Mouse (Mus musculus) hindbrain, embryonic 13.5 days (tissue): ENCODE data around the gene Cgas. TPM values are rescaled to one million over a fixed set of nuclear protein-coding genes. Genes with fewer than 3 reads are reported as not detected.

Experiments
- ATAC-seq: fragments of 200-750 bp; cut with Nextera tagmentation; 2 replicates; pipeline ENCODE4 v1.8.0; 2017; ENCODE audit warnings: moderate TSS enrichment; ENCODE audit not compliant: low FRiP score
- H3K27ac ChIP-seq: fragments of 300-500 bp; sonication (generic); 2 replicates; pipeline ENCODE4 v1.5.1; 2015; ENCODE audit warnings: inconsistent platforms, mild to moderate bottlenecking, moderate library complexity
- H3K27me3 ChIP-seq: fragments of 300-500 bp; sonication (generic); 2 replicates; pipeline ENCODE4 v1.6.1; 2015; ENCODE audit warnings: mild to moderate bottlenecking, inconsistent platforms
- H3K36me3 ChIP-seq: fragments of 300-500 bp; sonication (generic); 2 replicates; pipeline ENCODE4 v1.6.1; 2015; ENCODE audit warnings: mild to moderate bottlenecking, inconsistent platforms
- H3K4me1 ChIP-seq: fragments of 300-500 bp; sonication (generic); replicated peaks from 2 replicates; pipeline ENCODE4 v1.6.1; 2015; ENCODE audit warnings: inconsistent platforms
- H3K4me2 ChIP-seq: fragments of 300-500 bp; sonication (generic); 2 replicates; pipeline ENCODE4 v1.6.1; 2015; ENCODE audit warnings: inconsistent platforms, mild to moderate bottlenecking, moderate library complexity
- H3K4me3 ChIP-seq: fragments of 300-500 bp; sonication (generic); 2 replicates; pipeline ENCODE4 v1.5.1; 2015; ENCODE audit warnings: mild to moderate bottlenecking, inconsistent platforms
- H3K9ac ChIP-seq: fragments of 300-500 bp; sonication (generic); 2 replicates; pipeline ENCODE4 v1.6.1; 2015; ENCODE audit warnings: mild to moderate bottlenecking, inconsistent platforms
- H3K9me3 ChIP-seq: fragments of 300-500 bp; sonication (generic); 2 replicates; pipeline ENCODE4 v1.6.1; 2016; ENCODE audit warnings: inconsistent platforms
- WGBS: fragments of 180-500 bp; shearing (Covaris S2); methylation state at CpG from one replicate; pipeline ENCODE4 v1.1.7; 2015; 5-methylcytosine and 5-hydroxymethylcytosine counted together
- microRNA-seq: library from miRNA; unstranded; fragments of <30 nt; microRNA quantifications from one replicate; pipeline ENCODE4, GENCODE M21; 2016
- polyA plus RNA-seq: library from polyadenylated mRNA; unstranded; fragments of >200 nt; fragmentation: Nextera tagmentation; extraction: Ambion mirVana; gene quantifications from 2 replicates; pipeline ENCODE4 v1.2.1, GENCODE M21; 2015

The Cgas gene
- polyA plus RNA-seq, 1 experiment from 2014 or later: 0.74 TPM

DNA sequence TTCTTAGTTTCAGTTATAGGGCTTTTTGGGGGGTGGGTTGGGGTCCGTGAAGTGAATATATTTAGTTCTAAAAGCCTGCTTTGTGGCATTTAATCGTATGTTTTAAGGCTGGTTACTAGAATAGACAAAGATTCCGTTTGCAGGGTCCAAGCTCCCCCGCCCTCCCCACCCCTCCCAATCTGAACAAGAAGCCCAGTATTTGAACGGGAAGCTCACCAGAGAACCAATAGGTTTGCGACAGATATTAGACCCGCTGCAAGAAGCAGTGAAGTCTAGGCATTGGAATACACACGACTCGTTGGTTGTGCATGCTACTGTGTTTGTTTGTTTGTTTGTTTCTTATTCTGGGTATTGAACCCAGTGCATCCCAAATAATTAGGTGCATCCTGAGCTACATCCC, 46.5 kb downstream of the Cgas start:
- ATAC-seq: no peak
- no peak overlapping the region for H3K4me2 ChIP-seq
- no peaks in the 10 kb centered on the region for H3K36me3 ChIP-seq
- WGBS: 66% methylated on average over 9 of the region's 9 CpGs
- H3K27ac ChIP-seq: no peak overlapping the region
- no peaks in the 10 kb centered on the region for H3K9me3 ChIP-seq
- no peak overlapping the region for H3K4me3 ChIP-seq
- peaks cover 11% of the 10 kb centered on the region for H3K4me1 ChIP-seq
- H3K27me3 ChIP-seq: peaks cover 74% of the 10 kb centered on the region
- H3K9ac ChIP-seq: no peak overlapping the region

DNA sequence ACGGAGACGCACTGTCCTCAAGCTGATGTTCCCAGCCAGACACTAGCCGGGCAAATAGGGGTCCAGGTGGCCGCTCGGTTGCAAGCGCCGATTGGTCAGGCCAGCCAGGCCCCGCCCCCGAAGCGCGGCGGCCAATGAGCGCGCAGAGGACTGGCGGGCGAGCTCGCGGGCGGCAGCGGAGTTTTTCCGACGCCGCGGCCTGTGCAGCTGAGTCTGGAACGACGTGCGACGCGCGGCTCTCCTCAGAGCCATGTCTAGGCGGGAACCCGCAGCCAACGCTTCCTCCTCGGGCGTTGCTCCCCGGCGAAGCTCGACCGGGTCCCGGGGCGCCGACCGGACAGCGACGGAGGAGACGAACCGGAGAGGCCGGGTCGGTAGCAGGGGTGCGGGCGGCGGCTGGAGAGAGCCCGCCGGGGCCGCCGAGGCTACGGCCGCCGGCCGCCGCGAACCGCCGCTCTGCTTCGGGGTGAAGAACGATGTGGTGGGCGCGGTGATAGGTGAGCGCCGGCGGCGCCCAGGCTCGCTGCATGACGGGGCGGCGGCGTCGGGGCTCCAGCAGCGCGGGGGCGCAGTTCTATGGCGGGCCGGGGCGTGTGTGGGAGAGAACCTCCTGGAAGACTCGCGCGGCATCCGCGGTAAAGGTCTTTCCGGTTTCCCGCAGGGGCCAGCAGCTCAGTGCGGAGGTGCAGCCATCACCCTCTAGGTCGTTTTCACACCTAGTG, 47.2 kb downstream of the Cgas start, which contains the start of gene Ddx43:
Ddx43 (plus strand) TSS at position 148 of the 722 bp plus-strand sequence.
- Histone ChIP-seq H3K36me3 (no peaks in the 10 kb centered on the region), H3K4me2 (peak within 1 kb of the TSS; percentile 66), H3K27me3 (peaks cover 79% of the 10 kb centered on the region), H3K9ac (peak within 1 kb of the TSS; percentile 56), H3K4me3 (peak within 1 kb of the TSS; percentile 50), H3K4me1 (peaks cover 11% of the 10 kb centered on the region), H3K9me3 (no peaks in the 10 kb centered on the region), H3K27ac (no peak within 1 kb of the TSS)
- 3% methylated on average over 85 of the region's 93 CpGs for WGBS
- peak; percentile 98 for ATAC-seq

DNA sequence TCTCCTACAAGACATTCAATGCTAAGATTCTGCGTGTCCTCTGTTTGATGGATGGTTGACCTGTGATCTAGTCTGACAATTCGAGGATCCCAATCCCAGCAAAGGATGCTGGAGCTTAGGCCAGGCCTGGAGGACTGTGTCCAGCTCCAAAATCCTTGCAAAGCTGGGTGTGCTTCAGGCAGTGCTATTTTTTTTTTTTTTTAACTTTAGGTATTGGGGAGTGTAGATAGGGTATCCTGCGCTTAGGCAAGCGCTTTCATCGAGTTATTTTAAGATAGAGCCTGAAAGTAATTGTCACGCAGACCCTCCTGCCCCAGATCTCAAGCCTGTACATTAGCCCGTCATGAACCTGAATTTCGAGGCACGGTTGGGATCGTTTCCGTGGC, 47.8 kb downstream of the Cgas start:
- WGBS: 30% methylated on average over 11 of the region's 11 CpGs
- Histone ChIP-seq H3K27ac (no peak overlapping the region), H3K4me1 (peaks cover 11% of the 10 kb centered on the region), H3K9me3 (no peaks in the 10 kb centered on the region), H3K9ac (no peak overlapping the region), H3K4me3 (peak overlapping the region; percentile 50), H3K4me2 (peak overlapping the region; percentile 66), H3K27me3 (peaks cover 81% of the 10 kb centered on the region), H3K36me3 (no peaks in the 10 kb centered on the region)
- ATAC-seq: no peak; the same call in 1 of the 2 replicates

DNA sequence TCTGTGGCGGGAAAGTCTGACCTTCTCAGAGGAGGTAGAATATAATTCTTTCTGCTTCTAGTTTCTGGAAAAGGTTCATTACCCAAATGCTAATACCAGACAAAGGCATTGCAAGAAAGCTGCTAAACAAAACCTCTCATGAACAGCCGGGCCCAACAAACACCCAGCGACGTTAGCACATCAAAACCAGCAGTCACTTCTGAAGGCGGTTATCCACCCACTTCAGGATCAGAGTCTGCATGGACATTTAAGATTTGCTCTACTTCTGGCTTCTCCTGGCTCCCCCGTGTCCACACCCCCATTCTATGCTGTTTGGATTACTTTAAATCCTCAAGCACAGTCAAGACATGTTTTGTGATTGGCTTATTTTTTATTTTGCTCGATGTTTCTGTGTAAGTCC, 48.4 kb downstream of the Cgas start:
- Histone ChIP-seq H3K27me3 (peaks cover 80% of the 10 kb centered on the region), H3K9ac (no peak overlapping the region), H3K4me2 (no peak overlapping the region), H3K36me3 (no peaks in the 10 kb centered on the region), H3K4me3 (no peak overlapping the region), H3K9me3 (no peaks in the 10 kb centered on the region), H3K4me1 (peaks cover 11% of the 10 kb centered on the region), H3K27ac (no peak overlapping the region)
- ATAC-seq: no peak
- WGBS: 67% methylated on average over 7 of the region's 7 CpGs

DNA sequence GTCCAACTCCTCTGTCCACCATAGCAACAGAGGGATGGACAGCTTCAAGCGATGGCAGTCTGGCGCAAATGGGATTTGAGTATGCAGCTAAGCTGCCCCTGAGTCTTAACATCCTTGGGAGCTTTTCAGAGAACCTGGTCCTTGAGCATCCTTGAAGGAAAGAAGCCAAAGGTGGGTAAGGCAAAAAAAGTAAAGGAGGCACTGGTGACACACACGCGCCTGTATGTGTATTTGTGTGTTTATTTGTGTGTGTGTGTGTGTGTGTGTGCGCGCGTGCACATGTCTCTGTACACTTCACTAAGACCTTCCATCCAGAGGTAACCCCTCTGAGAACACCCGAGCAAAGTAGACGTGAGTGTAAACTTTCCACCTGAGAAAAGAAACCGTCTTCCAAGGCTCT, 49.3 kb downstream of the Cgas start:
- no peak overlapping the region for H3K27ac ChIP-seq
- ATAC-seq: no peak
- no peaks in the 10 kb centered on the region for H3K9me3 ChIP-seq
- peaks cover 73% of the 10 kb centered on the region for H3K27me3 ChIP-seq
- H3K9ac ChIP-seq: no peak overlapping the region
- peaks cover 11% of the 10 kb centered on the region for H3K4me1 ChIP-seq
- no peak overlapping the region for H3K4me3 ChIP-seq
- 86% methylated on average over 10 of the region's 10 CpGs for WGBS
- no peaks in the 10 kb centered on the region for H3K36me3 ChIP-seq
- no peak overlapping the region for H3K4me2 ChIP-seq

DNA sequence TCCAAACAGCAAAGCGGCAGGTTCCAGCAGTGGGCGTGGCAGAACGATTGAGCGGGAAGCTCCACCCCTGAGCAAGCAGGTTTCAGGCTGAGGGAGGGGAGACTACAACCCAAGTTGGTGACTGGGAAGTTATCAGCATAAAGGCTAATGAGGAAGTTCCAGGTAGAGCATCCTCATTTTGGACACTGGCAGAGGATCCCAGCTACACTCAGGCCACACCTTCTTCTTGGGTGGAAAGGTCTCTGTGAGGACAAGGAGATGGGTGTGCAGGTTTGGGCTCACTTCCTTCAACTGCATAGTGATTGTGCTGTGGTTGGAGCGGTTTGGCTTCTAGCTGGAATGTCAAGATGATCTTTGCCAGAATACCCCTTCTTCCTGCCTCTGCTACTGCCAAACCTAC, 53.1 kb downstream of the Cgas start:
- Histone ChIP-seq H3K27me3 (peaks cover 40% of the 10 kb centered on the region), H3K36me3 (no peaks in the 10 kb centered on the region), H3K9ac (no peak overlapping the region), H3K9me3 (no peaks in the 10 kb centered on the region), H3K4me3 (no peak overlapping the region), H3K27ac (no peak overlapping the region), H3K4me2 (no peak overlapping the region), H3K4me1 (no peaks in the 10 kb centered on the region)
- no peak for ATAC-seq
- WGBS: 62% methylated on average over 5 of the region's 5 CpGs

DNA sequence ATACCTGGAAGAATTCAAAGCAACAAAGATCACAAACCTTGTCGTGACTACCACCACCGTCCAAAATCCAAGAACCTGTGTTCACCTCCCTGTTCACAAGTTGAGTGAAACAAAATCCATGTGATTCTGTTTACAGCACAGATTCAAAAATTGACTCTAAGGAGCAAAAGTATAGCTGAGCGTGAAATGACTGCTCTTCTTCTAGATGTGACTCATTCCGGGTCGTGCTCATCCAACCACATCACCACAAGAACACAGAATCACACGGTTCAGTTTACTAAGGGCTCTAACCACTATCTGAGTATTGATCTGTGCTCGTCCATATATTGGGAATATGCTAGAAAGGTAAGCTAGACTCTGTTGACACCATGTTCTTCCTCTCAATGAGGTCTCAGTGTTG, 56.1 kb downstream of the Cgas start:
- H3K9ac ChIP-seq: no peak overlapping the region
- ATAC-seq: no peak
- no peak overlapping the region for H3K4me3 ChIP-seq
- WGBS: 90% methylated on average over 7 of the region's 7 CpGs
- H3K27me3 ChIP-seq: peaks cover 9% of the 10 kb centered on the region; the same call in 1 of the 2 replicates
- H3K4me2 ChIP-seq: no peak overlapping the region
- H3K9me3 ChIP-seq: no peaks in the 10 kb centered on the region
- H3K4me1 ChIP-seq: no peaks in the 10 kb centered on the region
- no peaks in the 10 kb centered on the region for H3K36me3 ChIP-seq
- H3K27ac ChIP-seq: no peak overlapping the region

DNA sequence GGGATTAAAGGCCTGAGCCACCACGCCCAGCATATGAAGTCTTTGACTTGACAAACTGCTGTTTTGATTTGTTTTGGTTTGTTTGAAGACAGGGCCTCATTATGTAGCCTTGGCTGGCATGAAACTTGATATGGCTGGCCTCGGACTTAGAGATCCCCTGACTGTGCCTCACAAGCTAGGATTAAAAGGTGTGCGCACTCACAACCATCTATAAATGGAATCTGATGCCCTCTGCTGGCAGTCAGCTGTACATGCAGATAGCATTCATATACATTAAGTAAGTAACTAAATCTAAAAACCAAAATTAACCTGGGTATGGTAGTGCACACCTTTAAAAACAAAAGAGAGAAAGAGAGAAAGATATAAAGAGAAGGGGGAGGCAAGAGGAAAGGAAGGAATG, 57.1 kb downstream of the Cgas start:
- no peak overlapping the region for H3K27ac ChIP-seq
- no peaks in the 10 kb centered on the region for H3K36me3 ChIP-seq
- H3K27me3 ChIP-seq: 0 out of 2 replicates have a peak, but pooled peaks cover 3% of the 10 kb centered on the region
- WGBS: 56% methylated on average over 3 of the region's 3 CpGs
- no peak overlapping the region for H3K4me2 ChIP-seq
- no peak for ATAC-seq
- no peaks in the 10 kb centered on the region for H3K4me1 ChIP-seq
- no peak overlapping the region for H3K9ac ChIP-seq
- no peak overlapping the region for H3K4me3 ChIP-seq
- no peaks in the 10 kb centered on the region for H3K9me3 ChIP-seq

Small RNAs within 50 kb of the gene (microRNA-seq; reads per million reads assigned to microRNA genes)
- gene Gm26377: not detected

Other genes starting within 250 kb of the Cgas start
- not detected in 2 replicates for gene Gsta1, start 212.6 kb downstream of the Cgas start, polyA plus RNA-seq
- not detected in 2 replicates for gene Gm3776, start 186.1 kb downstream of the Cgas start, polyA plus RNA-seq
- gene Gm10639, start 153.3 kb downstream of the Cgas start, polyA plus RNA-seq: not detected in 2 replicates
- gene Omt2a, start 128.4 kb downstream of the Cgas start, polyA plus RNA-seq: not detected in 2 replicates
- not detected in 2 replicates for gene Omt2b, start 115.6 kb downstream of the Cgas start, polyA plus RNA-seq
- gene Gsta2, start 87.4 kb downstream of the Cgas start, polyA plus RNA-seq: not detected in 2 replicates
- 2.4 and 3.1 TPM in 2 replicates for gene Dppa5a, start 75.1 kb downstream of the Cgas start, polyA plus RNA-seq
- gene Ooep, start 64.5 kb downstream of the Cgas start, polyA plus RNA-seq: 5.5 and 7.9 TPM in 2 replicates
- gene Ddx43, start 47.5 kb downstream of the Cgas start, polyA plus RNA-seq: 0.28 and 0.31 TPM in 2 replicates
- 27.3 and 28.8 TPM in 2 replicates for gene Mto1, start 5.0 kb upstream of the Cgas start, polyA plus RNA-seq
- gene Gm17324, start 5.5 kb upstream of the Cgas start, polyA plus RNA-seq: 0.99 and 1.3 TPM in 2 replicates
- gene Eef1a1, start 45.9 kb upstream of the Cgas start, polyA plus RNA-seq: 3,538 and 3,562 TPM in 2 replicates
- gene Slc17a5, start 144.8 kb upstream of the Cgas start, polyA plus RNA-seq: 18.8 and 19.4 TPM in 2 replicates
- gene Cd109, start 172.3 kb upstream of the Cgas start, polyA plus RNA-seq: 1.6 and 2.0 TPM in 2 replicates